ENCODE assay signal across 23 mouse cellular contexts in the genomic region with DNA sequence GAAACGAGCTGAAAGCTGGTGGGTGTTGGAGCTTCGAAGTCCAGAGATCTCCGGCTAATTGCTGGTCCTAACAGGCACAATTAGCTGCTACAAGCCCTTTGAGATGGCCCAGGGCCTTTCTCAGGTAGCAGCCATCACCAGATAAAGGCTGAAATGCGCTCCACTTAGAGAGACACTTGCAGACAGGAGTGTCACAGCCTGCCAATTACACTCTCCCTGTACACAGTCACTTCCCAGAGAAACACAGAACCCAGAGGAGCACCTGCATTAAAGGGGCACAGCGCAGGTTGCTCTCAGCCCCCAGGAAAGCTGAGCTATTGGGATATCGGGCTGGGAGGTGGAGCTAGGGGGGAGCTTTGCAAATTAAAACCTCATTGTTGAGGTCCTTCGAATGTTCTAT.
"Had no signal": no experiment of that assay in that cellular context is flagged by ENCODE, and none has a peak within 500 bp of the region (broad histone marks: within the 10 kb centered on the region; RNA-seq: fewer than 3 reads in every experiment).

No protein-coding gene starts in this region.

- H3K9ac ChIP-seq: limb, embryonic 13.5 days; liver, embryonic 12.5 days; liver, embryonic 15.5 days; lung, embryonic 15.5 days; midbrain, embryonic 12.5 days; neural tube, embryonic 12.5 days; stomach, embryonic 15.5 days had no signal

- H3K36me3 ChIP-seq: limb, embryonic 10.5 days; limb, embryonic 13.5 days; liver, embryonic 12.5 days; liver, embryonic 15.5 days; lung, embryonic 15.5 days; midbrain, embryonic 12.5 days; neural tube, embryonic 12.5 days; stomach, embryonic 15.5 days had no signal

- H3K9me3 ChIP-seq: limb, embryonic 10.5 days; limb, embryonic 13.5 days; liver, embryonic 12.5 days; liver, embryonic 15.5 days; lung, embryonic 15.5 days; midbrain, embryonic 12.5 days; neural tube, embryonic 12.5 days; stomach, embryonic 15.5 days had no signal

- H3K4me2 ChIP-seq: limb, embryonic 13.5 days; liver, embryonic 12.5 days; liver, embryonic 15.5 days; lung, embryonic 15.5 days; midbrain, embryonic 12.5 days; neural tube, embryonic 12.5 days; stomach, embryonic 15.5 days had no signal

- ATAC-seq: intestine, postnatal 0 days; liver, embryonic 12.5 days had no signal

- DNase-seq: kidney, adult 2 months; kidney, postnatal 25 days; layer of hippocampus, adult 9-11 months; liver; lung, adult 18-20 months; lung, postnatal 10 days; lung, postnatal 36 days; retina, postnatal 1 day; right cerebral cortex, postnatal 25 days; spleen, adult 18-20 months; thymus, postnatal 25 days had no signal

- H3K4me3 ChIP-seq: layer of hippocampus, adult 2 months; limb, embryonic 10.5 days; limb, embryonic 13.5 days; liver, embryonic 12.5 days; liver, embryonic 15.5 days; lung, embryonic 15.5 days; megakaryocyte, embryonic 14.5 days; midbrain, embryonic 12.5 days; neural tube, embryonic 12.5 days; stomach, embryonic 15.5 days had no signal

- H3K27ac ChIP-seq: kidney, postnatal 0 days; layer of hippocampus, adult 2 months; limb, embryonic 10.5 days; limb, embryonic 13.5 days; liver, embryonic 12.5 days; liver, embryonic 15.5 days; lung, embryonic 15.5 days; midbrain, embryonic 12.5 days; neural tube, embryonic 12.5 days; stomach, embryonic 15.5 days had no signal

- H3K4me1 ChIP-seq: liver, embryonic 12.5 days; liver, embryonic 15.5 days; megakaryocyte, embryonic 14.5 days; stomach, embryonic 15.5 days had no signal

- H3K27me3 ChIP-seq: limb, embryonic 13.5 days; liver, embryonic 12.5 days; liver, embryonic 15.5 days; lung, embryonic 15.5 days; megakaryocyte, embryonic 14.5 days; midbrain, embryonic 12.5 days; neural tube, embryonic 12.5 days; stomach, embryonic 15.5 days had no signal
